Mouse (Mus musculus) heart, postnatal 36 days (tissue): Measurements from ENCODE around the gene Slc23a4. TPM values are rescaled to one million over a fixed set of nuclear protein-coding genes. Genes with fewer than 3 reads are reported as not detected.

Experiments
- DNase-seq, 2 experiments: peaks; one replicate each; pipeline ENCODE4 v3.0.0; 2021 to 2022
- intact Hi-C: fragments of 180-260 bp; cut with DNase I; formaldehyde crosslinking; loops from one replicate; pipeline ENCODE4 v1.15.1; 2025
- total RNA-seq, 2 experiments: library from RNA; stranded (reverse); gene quantifications; 2 replicates each; pipeline ENCODE4 v1.2.3; 2021

Gene Slc23a4
- total RNA-seq, 2 experiments from 2014 or later = 0.27 to 1.2 TPM

- intact Hi-C loops = no loop called here
These were observed 68.2 kb downstream of the Slc23a4 start, which contains the start of gene Stra8 for GRCm38 (mm10) chr6:34919956-34920355. TSS of gene Stra8 (plus strand) at chr6:34920163.

DNA sequence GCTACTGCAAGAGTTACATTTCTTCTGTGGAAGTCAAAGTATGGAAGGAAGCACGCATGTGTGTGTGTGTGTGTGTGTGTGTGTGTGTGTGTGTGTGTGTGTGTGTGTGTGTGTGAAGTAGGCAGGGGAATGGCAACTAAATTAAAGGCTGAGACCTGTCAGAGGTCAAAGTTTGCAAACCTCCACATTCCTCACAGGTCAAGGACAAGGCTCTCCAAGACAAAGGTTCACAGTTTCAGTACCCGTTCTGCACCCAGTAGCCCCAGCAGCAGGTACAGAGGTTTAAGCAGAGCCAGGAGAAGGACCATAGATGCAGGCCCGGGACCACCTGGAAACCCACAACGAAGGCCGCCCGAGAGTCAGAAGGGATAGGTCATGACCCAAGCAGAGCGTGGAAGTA is 69.1 kb downstream of the Slc23a4 start:
- DNase-seq = no peak
- intact Hi-C loops = no loop called here

More at GRCm38 (mm10) chr6:34919956-34920355, 68.2 kb downstream of the Slc23a4 start, which contains the start of gene Stra8:
- DNase-seq = no peak

DNA sequence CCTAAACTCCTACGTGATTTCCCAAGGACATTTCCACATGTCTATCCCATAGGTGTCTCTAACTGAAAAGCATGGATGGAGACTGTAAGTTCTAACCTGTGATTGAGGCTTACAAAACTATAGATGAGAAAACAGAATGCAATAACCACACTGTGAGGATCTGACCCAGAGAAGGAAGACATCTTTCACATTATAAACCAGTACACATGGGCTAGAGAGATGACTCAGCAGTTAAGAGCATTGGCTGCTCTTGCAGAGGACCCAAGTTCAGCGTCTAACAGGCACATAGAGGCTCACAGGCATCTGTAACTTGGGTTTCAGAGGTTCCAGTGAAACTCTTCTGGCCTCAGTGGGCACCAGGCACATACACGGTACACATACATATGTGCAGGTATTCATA is 73.7 kb downstream of the Slc23a4 start:
- DNase-seq = no peak
- intact Hi-C loops = loop anchor here (5.0 kb wide), 1 partner anchor 37 kb away; the partner anchor contains the start of gene Cyren

DNA sequence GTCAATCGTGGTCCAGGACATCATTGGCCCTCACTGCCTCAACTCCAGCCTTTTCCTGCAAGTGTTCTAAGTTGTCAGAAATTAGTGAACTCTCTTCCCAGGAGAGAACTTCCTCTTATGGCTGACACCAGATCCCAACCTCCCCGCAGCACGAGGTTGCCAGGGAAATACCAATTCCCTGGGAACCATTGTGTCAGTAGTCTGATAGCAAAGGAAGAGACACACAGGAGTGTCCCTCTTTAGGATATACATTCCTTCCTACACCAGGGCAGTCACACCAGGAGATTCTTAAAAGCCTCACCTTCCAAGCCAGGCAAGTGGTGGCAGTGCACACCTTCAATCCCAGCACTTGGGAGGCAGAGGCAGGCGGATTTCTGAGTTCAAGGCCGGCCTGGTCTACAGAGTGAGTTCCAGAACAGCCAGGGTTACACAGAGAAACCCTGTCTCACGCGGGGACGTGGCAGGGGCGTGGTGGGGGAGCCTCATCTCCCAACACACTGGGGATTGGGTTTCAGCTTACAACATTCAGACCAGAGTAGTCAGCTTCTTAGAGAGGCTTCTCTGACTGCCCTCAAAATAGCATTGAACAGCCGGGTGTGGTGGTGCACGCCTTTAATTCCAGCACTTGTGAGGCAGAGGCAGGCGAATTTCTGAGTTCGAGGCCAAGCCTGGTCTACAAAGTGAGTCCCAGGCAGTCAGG is 74.7 kb downstream of the Slc23a4 start:
- intact Hi-C loops = loop anchor here (5.0 kb wide), 1 partner anchor 36 kb away; the partner anchor contains the start of gene Cyren
- DNase-seq = no peak

- peak; percentile 96 to 97 for DNase-seq
- intact Hi-C loops = loop anchor here (5.0 kb wide), 1 partner anchor 33 kb away; the partner anchor contains the start of gene Cyren
These were observed 77.6 kb downstream of the Slc23a4 start, which contains the start of gene Wdr91 for GRCm38 (mm10) chr6:34910371-34911219. TSS of gene Wdr91 (minus strand) at chr6:34910876.

GRCm38 (mm10) chr6:34909631-34910345 is 78.4 kb downstream of the Slc23a4 start:
- intact Hi-C loops = loop anchor here (5.0 kb wide), 1 partner anchor 32 kb away; the partner anchor contains the start of gene Cyren
- DNase-seq = no peak

DNA sequence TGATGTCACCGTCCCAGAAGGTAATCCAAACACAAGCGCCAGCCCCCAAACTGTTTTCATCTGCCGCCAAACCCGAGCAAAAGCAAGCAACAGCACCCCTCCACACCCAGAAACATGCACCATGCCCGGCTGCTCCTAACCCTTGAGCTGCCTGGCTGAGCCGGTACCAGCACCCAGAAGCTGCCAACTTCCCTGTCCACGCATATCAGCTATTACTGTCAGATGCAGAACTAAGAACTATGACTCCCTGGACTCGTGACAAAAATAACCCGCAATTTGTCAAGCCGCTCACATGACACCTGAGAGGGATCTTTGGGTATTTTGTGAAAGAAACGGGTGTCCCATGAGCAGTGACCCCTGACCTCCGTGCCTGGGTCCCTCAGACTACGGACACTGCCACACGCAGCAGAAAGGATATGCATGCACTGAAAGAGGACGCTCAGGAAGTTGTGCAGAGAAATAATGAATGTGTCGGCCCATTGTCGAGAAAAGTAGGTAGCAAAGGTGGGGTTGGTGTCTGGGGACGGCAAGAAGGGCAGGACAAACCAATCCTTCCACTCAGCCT is 80.4 kb downstream of the Slc23a4 start:
- intact Hi-C loops = no loop called here
- DNase-seq = no peak

DNA sequence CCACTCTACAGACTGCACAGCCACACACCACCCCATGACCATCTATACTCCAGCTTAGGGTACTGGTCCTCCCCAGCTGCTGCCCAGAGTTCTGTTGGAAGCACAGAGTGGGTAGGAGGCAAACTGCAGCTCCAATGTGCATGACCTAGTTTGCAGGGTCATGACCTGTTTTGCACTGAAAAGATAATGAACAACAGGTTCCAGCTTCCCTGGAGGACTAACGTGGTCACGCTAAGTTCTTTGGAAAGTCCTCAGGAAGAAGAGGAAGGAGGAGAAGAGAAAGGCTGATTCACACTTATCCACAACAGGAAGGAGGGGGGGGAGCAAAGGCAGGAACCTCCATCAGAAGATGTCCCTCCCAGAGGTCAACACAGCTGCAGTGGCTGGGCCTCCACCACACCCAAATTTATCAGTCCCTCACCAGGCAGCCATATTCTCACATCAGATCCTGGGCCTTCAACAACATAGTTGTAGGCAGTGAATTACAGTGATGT is 81.0 kb downstream of the Slc23a4 start:
- peak in 1 of 2 experiments; percentile 24 for DNase-seq
- intact Hi-C loops = no loop called here

GRCm38 (mm10) chr6:34906661-34907060 is 81.5 kb downstream of the Slc23a4 start:
- intact Hi-C loops = no loop called here
- DNase-seq = no peak

DNA sequence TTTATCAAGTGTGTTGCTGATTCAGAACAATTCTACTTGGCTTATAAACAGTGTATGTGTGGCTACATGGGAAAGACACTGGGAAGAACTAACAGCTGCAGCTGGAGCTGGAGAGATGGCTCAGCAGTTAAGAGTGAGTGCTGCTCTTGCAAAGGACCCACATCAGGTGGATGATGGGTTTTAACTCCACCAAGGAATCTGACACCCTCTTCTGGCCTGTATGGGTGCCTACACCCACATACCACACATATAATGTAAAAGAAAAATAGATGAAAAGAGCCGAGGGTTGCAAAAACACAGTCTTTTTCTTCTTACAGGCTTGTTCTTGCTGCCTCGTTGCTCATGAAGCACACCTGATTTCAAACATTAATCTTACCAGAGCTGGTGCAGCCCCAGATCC is 82.1 kb downstream of the Slc23a4 start:
- intact Hi-C loops = no loop called here

GRCm38 (mm10) chr6:34904361-34904760 is 83.8 kb downstream of the Slc23a4 start:
- DNase-seq = no peak
- intact Hi-C loops = no loop called here

More for the DNA sequence above, 82.1 kb downstream of the Slc23a4 start:
- no peak for DNase-seq

GRCm38 (mm10) chr6:34903851-34904250 is 84.4 kb downstream of the Slc23a4 start:
- intact Hi-C loops = no loop called here

DNA sequence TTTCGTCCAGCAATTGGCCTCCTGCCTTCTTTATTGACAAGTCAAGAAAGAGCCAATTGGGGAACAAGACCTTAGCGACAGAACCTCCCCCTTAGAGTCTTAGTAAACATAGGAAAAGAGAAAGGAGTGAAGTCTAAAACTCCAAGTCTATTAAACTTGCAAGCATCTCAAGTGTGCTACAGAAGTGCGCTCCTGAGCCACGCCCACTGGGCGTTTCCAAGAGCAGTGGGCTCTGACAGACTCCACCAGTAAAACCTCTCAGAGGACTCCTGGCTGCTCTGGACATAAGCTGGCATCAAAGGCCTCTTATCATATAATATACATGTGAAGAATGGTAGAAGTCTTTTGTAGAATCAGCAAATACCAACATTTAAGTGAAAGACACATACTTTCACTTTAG is 84.8 kb downstream of the Slc23a4 start:
- intact Hi-C loops = no loop called here
- DNase-seq = no peak

More at GRCm38 (mm10) chr6:34903851-34904250, 84.4 kb downstream of the Slc23a4 start:
- no peak for DNase-seq

DNA sequence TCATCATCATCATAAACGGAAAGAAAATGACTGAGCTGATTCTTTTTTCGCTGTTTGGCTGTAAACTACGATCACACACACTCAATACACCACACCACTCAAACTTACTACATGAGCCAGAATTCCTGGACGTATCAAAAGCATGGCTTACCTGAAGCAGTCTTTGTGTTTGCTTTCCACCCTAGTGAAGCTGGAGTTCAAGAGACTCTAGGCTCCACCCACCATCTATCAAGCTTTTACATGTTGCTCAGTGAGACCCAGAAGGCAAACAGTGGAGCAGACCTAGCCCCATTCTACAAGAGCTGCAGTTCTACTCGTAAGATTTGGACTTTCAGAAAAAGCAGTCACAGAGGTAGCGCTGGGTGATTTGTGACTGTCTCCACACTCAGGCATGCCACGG is 85.6 kb downstream of the Slc23a4 start:
- no peak for DNase-seq
- intact Hi-C loops = no loop called here

DNA sequence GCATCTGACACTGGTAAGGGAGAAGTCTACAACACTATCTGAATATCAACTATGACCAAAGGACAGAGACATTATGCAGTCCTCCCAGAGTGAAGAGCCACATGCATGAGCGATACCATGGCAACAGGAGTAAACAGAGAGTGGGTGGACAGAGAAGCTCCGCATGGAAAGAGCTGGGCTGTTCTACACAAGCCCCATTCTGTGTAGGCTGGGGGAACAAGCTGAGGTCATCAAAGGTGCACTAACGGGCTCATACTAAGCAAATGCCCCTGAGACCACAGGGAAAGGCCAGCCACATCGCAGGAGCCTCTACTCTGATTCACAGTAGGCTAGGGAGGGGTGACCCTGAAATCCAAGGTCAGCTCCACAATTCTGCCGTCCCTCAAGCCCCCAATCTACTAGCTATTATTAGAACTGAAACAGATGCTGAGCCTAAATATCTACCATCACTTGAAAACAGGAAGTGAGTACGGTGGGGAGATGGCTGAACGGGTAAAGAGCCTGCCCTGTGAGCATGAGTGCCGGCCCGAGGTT is 86.2 kb downstream of the Slc23a4 start:
- intact Hi-C loops = no loop called here
- DNase-seq = no peak

GRCm38 (mm10) chr6:34900990-34901389 is 87.2 kb downstream of the Slc23a4 start:
- intact Hi-C loops = no loop called here
- DNase-seq = no peak

DNA sequence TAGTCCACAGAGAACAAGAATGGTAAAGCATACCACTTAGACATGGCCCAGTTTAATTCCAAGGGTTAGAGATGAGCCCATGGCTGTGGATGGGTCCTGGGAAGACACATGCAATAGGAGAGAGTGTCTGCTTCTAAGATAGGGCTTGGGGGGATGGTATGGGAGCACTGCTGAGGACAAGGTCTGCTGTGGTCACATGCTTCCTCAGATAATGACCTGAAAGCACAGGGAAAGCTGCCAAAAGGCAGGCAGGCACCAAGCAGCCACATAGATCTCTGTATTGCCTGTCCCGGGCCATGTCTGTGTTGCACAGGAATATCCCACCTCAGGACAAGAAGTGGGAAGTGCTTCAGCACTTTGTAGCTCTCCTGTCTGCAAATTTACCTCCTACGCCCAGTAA is 89.1 kb downstream of the Slc23a4 start:
- no peak for DNase-seq
- intact Hi-C loops = no loop called here

- intact Hi-C loops = no loop called here
- DNase-seq = no peak
These were observed 91.9 kb downstream of the Slc23a4 start for GRCm38 (mm10) chr6:34896168-34896780.

DNA sequence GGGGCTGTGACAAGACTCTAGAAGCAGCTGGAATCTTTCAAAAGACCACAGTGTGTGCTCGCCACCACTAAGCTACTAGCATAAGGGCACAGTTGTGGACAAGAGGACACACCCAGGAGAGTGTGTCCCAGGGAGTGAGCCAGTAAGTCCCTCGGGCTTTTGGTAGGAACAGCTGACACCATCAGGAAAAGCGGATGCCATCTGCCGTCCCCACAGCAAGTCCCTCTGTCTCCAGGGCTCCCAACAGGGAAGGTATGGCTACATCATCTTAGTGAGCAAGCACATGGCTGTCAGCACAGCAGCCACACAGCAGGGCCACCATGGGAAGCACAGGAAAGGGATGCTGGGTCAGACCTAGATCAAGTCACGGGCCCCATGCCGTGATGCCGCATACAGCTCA is 92.6 kb downstream of the Slc23a4 start:
- intact Hi-C loops = no loop called here

More for the DNA sequence above, 92.6 kb downstream of the Slc23a4 start:
- DNase-seq = no peak
